Mouse (Mus musculus): Measurements from ENCODE around the gene Zfp800.

GRCm38 (mm10) chr6:28319648-28320270 lies 78.0 kb downstream of the Zfp800 start:
- TF ChIP-seq POLR2AphosphoS2 (IDR thresholded peaks at IDR 0.05; ENCODE audit: low read length) (no peak), POLR2A (IDR thresholded peaks at IDR 0.05; ENCODE audit: control insufficient read depth in 1 of 2, insufficient read depth in 1 of 2, low read depth in 1 of 2, low read length in 2 of 2, poor library complexity in 1 of 2) (no peak), NELFE (IDR thresholded peaks at IDR 0.05; ENCODE audit: low read depth, low read length) (no peak), CTCF (IDR thresholded peaks at IDR 0.05 in 2 of 3, conservative IDR thresholded peaks at IDR 0.05 in 1 of 3; ENCODE audit: control insufficient read depth in 1 of 3, insufficient read depth in 1 of 3, low read depth in 2 of 3, low read length in 3 of 3, poor library complexity in 1 of 3, severe bottlenecking in 1 of 3) (no peak), TCF12 (IDR thresholded peaks at IDR 0.05; ENCODE audit: low read depth, low read length) (no peak), ETS1 (IDR thresholded peaks at IDR 0.05; ENCODE audit: low read depth, low read length) (no peak), MAZ (IDR thresholded peaks at IDR 0.05; ENCODE audit: low read depth, low read length) (no peak)

Measured in MEL (cell line).